8 mouse cellular contexts compared by ENCODE assay signal in the genomic region with DNA sequence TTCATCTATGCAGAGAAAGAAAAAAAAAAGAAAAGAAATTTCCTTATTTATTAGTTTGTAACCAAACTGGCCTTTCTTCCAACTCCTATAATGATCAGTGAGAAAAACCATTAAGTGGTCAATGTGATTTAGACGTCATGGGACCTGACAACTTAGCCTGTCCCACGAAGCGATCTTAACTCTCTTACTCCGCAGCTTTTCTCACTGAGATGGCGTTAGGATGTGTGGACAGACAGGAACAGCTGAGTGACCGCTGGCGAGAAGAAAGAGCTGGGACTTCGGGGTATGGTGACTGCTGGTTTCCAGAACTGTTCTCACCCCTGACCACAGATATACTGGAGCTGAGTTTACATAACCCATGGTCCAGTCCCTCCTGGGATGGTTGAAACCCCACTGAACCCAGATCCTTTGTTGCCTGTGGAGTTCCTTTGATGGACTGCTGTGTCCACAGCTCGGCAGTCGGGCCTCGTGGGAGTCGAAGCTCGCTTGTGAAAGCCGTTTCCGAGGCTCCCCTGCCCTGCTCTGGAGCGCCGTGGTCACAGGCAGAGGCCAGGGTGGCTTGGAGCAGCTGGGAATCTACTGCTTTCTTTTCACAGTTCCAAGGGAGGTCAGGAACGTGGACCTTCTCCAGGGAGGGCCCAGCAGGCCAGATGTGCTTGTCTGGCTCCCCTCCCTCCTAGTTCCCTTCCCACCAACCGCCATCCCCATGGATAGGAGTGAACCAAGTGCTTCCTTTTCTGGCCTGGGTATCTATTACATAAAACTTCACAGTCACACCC. TPM values are rescaled to one million over a fixed set of nuclear protein-coding genes. Genes with fewer than 3 reads are reported as not detected.
A peak's percentile ranks its signal among the peaks of the same experiment; 100 is the strongest.
DNase-seq lines count a peak whose midpoint lies in the region; ATAC-seq and TF ChIP-seq lines count a peak whose summit lies in the region.

No protein-coding gene starts in this region.

- no peak overlapping the region for H3K27ac ChIP-seq in midbrain, postnatal 0 days (ENCODE audit: low read depth, low read length)
- no peak overlapping the region for H3K27ac ChIP-seq in midbrain, embryonic 15.5 days

- 69% methylated on average over 19 of the region's 19 CpGs for WGBS in midbrain, postnatal 0 days
- 60% methylated on average over 19 of the region's 19 CpGs for WGBS in midbrain, embryonic 15.5 days

- H3K4me2 ChIP-seq in midbrain, postnatal 0 days (ENCODE audit: low read depth, low read length, poor library complexity, severe bottlenecking), result peak overlapping the region; percentile 36; the same call in 1 of the 2 replicates
- no peak overlapping the region for H3K4me2 ChIP-seq in midbrain, embryonic 15.5 days

- no peak overlapping the region for H3K9ac ChIP-seq in midbrain, postnatal 0 days (replicated peaks; ENCODE audit: low read length, poor library complexity, severe bottlenecking)
- H3K9ac ChIP-seq in midbrain, embryonic 15.5 days, result no peak overlapping the region

- H3K9me3 ChIP-seq in midbrain, postnatal 0 days (ENCODE audit: low read length), result no peaks in the 10 kb centered on the region
- no peaks in the 10 kb centered on the region for H3K9me3 ChIP-seq in midbrain, embryonic 15.5 days

- no peak for DNase-seq in midbrain, postnatal 0 days (ENCODE audit: low spot score)
- peak; percentile 84 for DNase-seq in gastrocnemius, postnatal 14 days
- peak; percentile 79 for DNase-seq in kidney, postnatal 10 days
- DNase-seq in skeletal muscle tissue, adult 2 months (ENCODE audit: low read depth, low spot score), result peak; percentile 92
- no peak for DNase-seq in spleen, postnatal 10 days (ENCODE audit: low spot score in 2 of 2)
- DNase-seq in left cerebral cortex, adult 11 months (ENCODE audit: low spot score), result no peak
- DNase-seq in right cerebral cortex, adult 2 months (ENCODE audit: low spot score in 2 of 2), result no peak

- ATAC-seq in midbrain, postnatal 0 days (ENCODE audit: low FRiP score), result no peak
- no peak for ATAC-seq in midbrain, embryonic 15.5 days (replicated peaks)

- H3K27me3 ChIP-seq in midbrain, postnatal 0 days (ENCODE audit: insufficient read depth, low read length), result no peaks in the 10 kb centered on the region
- H3K27me3 ChIP-seq in midbrain, embryonic 15.5 days (replicated peaks), result no peaks in the 10 kb centered on the region

- intact Hi-C loops in gastrocnemius, postnatal 14 days (cut with DNase I; ENCODE audit: low total_unique reads), result loop anchor here (10.0 kb wide), 1 partner anchor 521 kb away; no protein-coding TSS in a partner anchor

- TF ChIP-seq CTCF in midbrain, postnatal 0 days (IDR thresholded peaks at IDR 0.05), result no peak

- 0 out of 2 replicates have a peak overlapping the region, but pooled peaks have one; percentile 2 for H3K4me3 ChIP-seq in midbrain, postnatal 0 days (ENCODE audit: low read depth, low read length)
- H3K4me3 ChIP-seq in midbrain, embryonic 15.5 days, result no peak overlapping the region

- H3K4me1 ChIP-seq in midbrain, postnatal 0 days (ENCODE audit: insufficient read depth, low read length), result no peaks in the 10 kb centered on the region
- H3K4me1 ChIP-seq in midbrain, embryonic 15.5 days, result no peaks in the 10 kb centered on the region; the same call in 1 of the 2 replicates

- H3K36me3 ChIP-seq in midbrain, postnatal 0 days (ENCODE audit: insufficient read depth, low read length), result no peaks in the 10 kb centered on the region
- no peaks in the 10 kb centered on the region for H3K36me3 ChIP-seq in midbrain, embryonic 15.5 days (replicated peaks)

RNA-seq across cellular contexts. Expression of a gene that starts 25.8 kb away (rescaled TPM):
- total RNA-seq in midbrain, postnatal 0 days (2014; rRNA removed), result not detected in 2 replicates
- polyA plus RNA-seq in midbrain, postnatal 0 days (2015; fragmentation: Nextera tagmentation; extraction: Ambion mirVana), result 0.23 and 0.56 TPM in 2 replicates
- 0.29 TPM in 1 of 2 replicates, not detected in the other for polyA plus RNA-seq in midbrain, embryonic 15.5 days (2015; fragmentation: Nextera tagmentation; extraction: Ambion mirVana)
- total RNA-seq in gastrocnemius, postnatal 14 days (2021), result not detected

Comparison
In these comparisons a context has a peak if more than half of its experiments do, and no peak if none do; other contexts are left out.
1. DNase-seq: peak in gastrocnemius, postnatal 14 days (single experiment), kidney, postnatal 10 days (single experiment) and skeletal muscle tissue, adult 2 months (single experiment); none in midbrain, postnatal 0 days (single experiment), spleen, postnatal 10 days (0 of 2), left cerebral cortex, adult 11 months (single experiment) and right cerebral cortex, adult 2 months (0 of 2).